Comparison of ENCODE assay signal across 22 mouse cellular contexts in the genomic region with DNA sequence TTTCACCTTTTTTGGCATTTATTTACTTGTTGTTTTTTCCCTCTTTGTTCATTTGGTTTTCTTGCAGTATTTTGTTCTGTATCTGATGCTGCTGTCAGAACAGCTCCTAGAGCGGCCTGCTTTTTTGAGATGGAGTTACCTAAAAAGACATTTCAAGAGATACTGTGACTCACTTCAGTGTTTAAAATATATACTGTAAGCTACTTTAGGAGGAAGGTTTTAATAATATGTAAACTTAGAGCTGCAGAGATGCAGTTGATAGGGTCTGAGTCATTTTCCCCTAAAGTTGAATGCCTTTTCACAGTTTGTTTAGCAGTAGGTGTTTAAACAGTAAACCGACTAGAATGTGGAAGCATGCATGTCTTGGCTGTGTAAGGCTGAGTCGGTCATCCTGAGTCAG.
DNase-seq lines count a peak whose midpoint lies in the region; TF ChIP-seq lines count a peak whose summit lies in the region.
"Had no signal": no experiment of that assay in that cellular context is flagged by ENCODE, and none has a peak within 500 bp of the region (broad histone marks: within the 10 kb centered on the region; RNA-seq: fewer than 3 reads in every experiment).

No protein-coding gene starts in this region.

- H3K36me3 ChIP-seq in small intestine, adult 2 months (ENCODE audit: control insufficient read depth, insufficient read depth, low read length), result peaks cover 27% of the 10 kb centered on the region

- intact Hi-C loops in left cerebral cortex, adult 2 months (cut with DNase I), result loop anchor here (10.0 kb wide), 2 partner anchors 376 to 496 kb away; no protein-coding TSS in a partner anchor
- intact Hi-C loops in left cerebral cortex, postnatal 10 days (cut with DNase I), result loop anchor here (10.0 kb wide), 1 partner anchor 506 kb away; no protein-coding TSS in a partner anchor
- intact Hi-C loops in gastrocnemius, postnatal 36 days (cut with DNase I), result no loop called here

- no peak for TF ChIP-seq CTCF in left cerebral cortex, adult 2 months (IDR thresholded peaks at IDR 0.05)
- TF ChIP-seq CTCF in small intestine, adult 2 months (IDR thresholded peaks at IDR 0.05; ENCODE audit: extremely low read depth, insufficient read length, insufficient replicate concordance, low read depth, low read length), result no peak

- no peak overlapping the region for H3K4me3 ChIP-seq in left cerebral cortex, adult 2 months
- no peak overlapping the region for H3K4me3 ChIP-seq in small intestine, adult 2 months (ENCODE audit: low read depth, low read length)
- H3K4me3 ChIP-seq: embryonic facial prominence, embryonic 10.5 days; embryonic facial prominence, embryonic 13.5 days; forebrain, embryonic 10.5 days; forebrain, embryonic 13.5 days; hindbrain, embryonic 12.5 days; hindbrain, embryonic 15.5 days had no signal

- peak overlapping the region; percentile 8; the same call in 1 of the 2 replicates for H3K27ac ChIP-seq in left cerebral cortex, adult 2 months
- H3K27ac ChIP-seq in small intestine, adult 2 months (ENCODE audit: insufficient read depth, low read depth, low read length), result 0 out of 2 replicates have a peak overlapping the region, but pooled peaks have one; percentile 32
- H3K27ac ChIP-seq: embryonic facial prominence, embryonic 10.5 days; embryonic facial prominence, embryonic 13.5 days; forebrain, embryonic 10.5 days; forebrain, embryonic 13.5 days; hindbrain, embryonic 12.5 days; hindbrain, embryonic 15.5 days had no signal

- no peak for DNase-seq in left cerebral cortex, adult 2 months (ENCODE audit: extremely low spot score in 1 of 2, low spot score in 2 of 2)
- no peak for DNase-seq in left cerebral cortex, postnatal 10 days (ENCODE audit: extremely low spot score in 1 of 2, low spot score in 2 of 2)
- DNase-seq in NIH3T3 (ENCODE audit: low read depth), result peak; percentile 16
- no peak for DNase-seq in gastrocnemius, postnatal 36 days
- DNase-seq in adrenal gland, postnatal 10 days, result no peak
- DNase-seq: adrenal gland, adult 8-10 months; adrenal gland, postnatal 36 days; cerebellum, adult 11-12 months; cerebellum, adult 8-10 months; cerebellum, postnatal 10 days; cerebellum, postnatal 36 days; embryo, embryonic 11 days; forebrain, postnatal 0 days; gastrocnemius, postnatal 10 days; heart, adult 11 months had no signal

- WGBS in small intestine, adult 2 months, result 74% methylated on average over 3 of the region's 3 CpGs

- H3K4me1 ChIP-seq in small intestine, adult 2 months (ENCODE audit: control insufficient read depth, insufficient read depth, insufficient read length, low read length), result peaks cover 2% of the 10 kb centered on the region; the same call in 1 of the 2 replicates
- H3K4me1 ChIP-seq: embryonic facial prominence, embryonic 10.5 days; embryonic facial prominence, embryonic 13.5 days; forebrain, embryonic 10.5 days; forebrain, embryonic 13.5 days; hindbrain, embryonic 12.5 days had no signal

- TF ChIP-seq POLR2A in small intestine, adult 2 months (IDR thresholded peaks at IDR 0.05; ENCODE audit: low read depth, low read length), result no peak

- H3K27me3 ChIP-seq in small intestine, adult 2 months (ENCODE audit: control insufficient read depth, insufficient read depth, low read length), result no peaks in the 10 kb centered on the region
- H3K27me3 ChIP-seq: embryonic facial prominence, embryonic 13.5 days; forebrain, embryonic 13.5 days; hindbrain, embryonic 12.5 days; hindbrain, embryonic 15.5 days had no signal
